Comparison of ENCODE assay signal across 19 mouse cellular contexts in the genomic region with DNA sequence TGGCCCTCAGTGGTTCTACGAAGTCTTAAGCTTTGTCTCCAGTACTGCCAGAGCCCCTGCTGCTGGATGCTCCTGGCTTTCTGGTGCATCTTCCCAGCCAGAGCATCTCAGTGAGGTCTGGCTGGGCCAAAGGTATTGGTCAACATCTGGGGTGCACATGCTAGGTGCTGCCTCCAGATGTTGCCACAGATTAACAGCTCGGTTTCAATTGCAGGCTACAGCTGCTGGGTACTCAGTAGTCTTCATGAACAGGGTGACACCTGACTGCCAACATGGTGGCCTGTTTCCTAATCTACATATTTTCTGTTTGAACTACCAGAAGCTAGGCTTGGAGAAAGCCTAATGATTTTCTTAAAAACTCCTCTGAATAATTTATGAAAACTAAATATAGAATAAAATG.
"Had no signal": no experiment of that assay in that cellular context is flagged by ENCODE, and none has a peak within 500 bp of the region (broad histone marks: within the 10 kb centered on the region; RNA-seq: fewer than 3 reads in every experiment).

No protein-coding gene starts in this region.

- DNase-seq: kidney, adult 18-20 months; kidney, postnatal 25 days; layer of hippocampus, adult 9-11 months; lung, embryonic 14.5 days; retina, postnatal 1 day; right cerebral cortex, postnatal 25 days; spleen, adult 18-20 months; thymus, postnatal 25 days had no signal

- H3K4me3 ChIP-seq: layer of hippocampus, adult 2 months; limb, embryonic 10.5 days; limb, embryonic 13.5 days; midbrain, embryonic 12.5 days; midbrain, embryonic 15.5 days; myocyte; neural tube, embryonic 13.5 days; stomach, embryonic 15.5 days had no signal

- H3K9me3 ChIP-seq: limb, embryonic 10.5 days; limb, embryonic 13.5 days; midbrain, embryonic 12.5 days; midbrain, embryonic 15.5 days; neural tube, embryonic 13.5 days; stomach, embryonic 15.5 days had no signal

- H3K27me3 ChIP-seq: limb, embryonic 13.5 days; midbrain, embryonic 12.5 days; midbrain, embryonic 15.5 days; neural tube, embryonic 13.5 days; stomach, embryonic 15.5 days had no signal

- H3K4me1 ChIP-seq: midbrain, embryonic 15.5 days; neural tube, embryonic 13.5 days had no signal

- ATAC-seq: lung, postnatal 0 days; midbrain, embryonic 15.5 days had no signal

- H3K4me2 ChIP-seq: limb, embryonic 13.5 days; lung, embryonic 14.5 days; midbrain, embryonic 12.5 days; midbrain, embryonic 15.5 days; neural tube, embryonic 13.5 days; stomach, embryonic 15.5 days had no signal

- H3K27ac ChIP-seq: kidney, postnatal 0 days; layer of hippocampus, adult 2 months; limb, embryonic 10.5 days; limb, embryonic 13.5 days; macrophage; midbrain, embryonic 12.5 days; midbrain, embryonic 15.5 days; neural tube, embryonic 13.5 days; stomach, embryonic 15.5 days had no signal

- H3K36me3 ChIP-seq: limb, embryonic 10.5 days; midbrain, embryonic 12.5 days; midbrain, embryonic 15.5 days; neural tube, embryonic 13.5 days; stomach, embryonic 15.5 days had no signal

- H3K9ac ChIP-seq: limb, embryonic 13.5 days; lung, embryonic 14.5 days; midbrain, embryonic 12.5 days; midbrain, embryonic 15.5 days; neural tube, embryonic 13.5 days; stomach, embryonic 15.5 days had no signal
